Mouse (Mus musculus) myocyte (in vitro differentiated cells): ENCODE measurements around the gene 2900011O08Rik. TPM values are rescaled to one million over a fixed set of nuclear protein-coding genes. Genes with fewer than 3 reads are reported as not detected.

ENCODE experiments used
- H3K27me3 ChIP-seq: one replicate; pipeline ENCODE4 v1.6.1; 2011; ENCODE audit not compliant: control insufficient read depth, insufficient read depth, insufficient read length
- H3K36me3 ChIP-seq: one replicate; pipeline ENCODE4 v1.6.1; 2011; ENCODE audit not compliant: control insufficient read depth, insufficient read depth
- H3K4me2 ChIP-seq: one replicate; pipeline ENCODE4 v1.6.1; 2011; ENCODE audit warnings: low read depth, control low read depth
- H3K4me3 ChIP-seq: one replicate; pipeline ENCODE4 v1.5.1; 2011; ENCODE audit warnings: mild to moderate bottlenecking, control low read depth, moderate library complexity
- H3K79me2 ChIP-seq: one replicate; pipeline ENCODE4 v1.6.1; 2011; ENCODE audit not compliant: control insufficient read depth, insufficient read depth
- H3ac ChIP-seq: one replicate; pipeline ENCODE4 v1.6.1; 2011; ENCODE audit not compliant: control insufficient read depth, insufficient read length
- CEBPB ChIP-seq: IDR thresholded peaks from 2 replicates; pipeline ENCODE4 v1.6.1; 2011; ENCODE audit warnings: mild to moderate bottlenecking, moderate library complexity; ENCODE audit not compliant: poor library complexity, insufficient read depth, severe bottlenecking
- E2F4 ChIP-seq: IDR thresholded peaks from one replicate; pipeline ENCODE4 v1.6.1; 2011; ENCODE audit warnings: mild to moderate bottlenecking, control low read depth, moderate library complexity; ENCODE audit not compliant: insufficient read depth
- MAX ChIP-seq: IDR thresholded peaks from one replicate; pipeline ENCODE4 v1.6.1; 2011; ENCODE audit warnings: low read depth, mild to moderate bottlenecking, control low read depth
- MYOD1 ChIP-seq, 3 experiments: IDR thresholded peaks; one replicate each; pipeline ENCODE4 v1.6.1; 2011; ENCODE audit warnings: control low read depth in 2 of 3, low read depth in 2 of 3, mild to moderate bottlenecking in 2 of 3, moderate library complexity in 1 of 3; ENCODE audit not compliant: insufficient read length in 2 of 3, control insufficient read depth in 1 of 3
- MYOG ChIP-seq, 3 experiments: IDR thresholded peaks; one replicate each; pipeline ENCODE4 v1.6.1; 2011; ENCODE audit warnings: control low read depth in 2 of 3, low read depth in 2 of 3, mild to moderate bottlenecking in 2 of 3; ENCODE audit not compliant: insufficient read length in 2 of 3, control insufficient read depth in 1 of 3, insufficient read depth in 1 of 3
- POLR2A ChIP-seq: IDR thresholded peaks from one replicate; pipeline ENCODE4 v1.6.1; 2011; ENCODE audit warnings: low read depth, mild to moderate bottlenecking, control low read depth, moderate library complexity; ENCODE audit not compliant: insufficient read length
- POLR2AphosphoS2 ChIP-seq: IDR thresholded peaks from one replicate; pipeline ENCODE4 v1.6.1; 2011; ENCODE audit warnings: low read depth, control low read depth; ENCODE audit not compliant: insufficient read length
- REST ChIP-seq: IDR thresholded peaks from one replicate; pipeline ENCODE4 v1.6.1; 2011; ENCODE audit warnings: mild to moderate bottlenecking, control low read depth, moderate library complexity; ENCODE audit not compliant: insufficient read depth, insufficient read length
- SRF ChIP-seq: IDR thresholded peaks from one replicate; pipeline ENCODE4 v1.6.1; 2011; ENCODE audit warnings: low read depth; ENCODE audit not compliant: control insufficient read depth, insufficient read length
- TCF12 ChIP-seq: IDR thresholded peaks from one replicate; pipeline ENCODE4 v1.6.1; 2011; ENCODE audit warnings: mild to moderate bottlenecking, control low read depth; ENCODE audit not compliant: poor library complexity, insufficient read depth, severe bottlenecking
- TCF3 ChIP-seq: IDR thresholded peaks from one replicate; pipeline ENCODE4 v1.6.1; 2011; ENCODE audit warnings: low read depth, control low read depth; ENCODE audit not compliant: insufficient read length
- USF1 ChIP-seq: IDR thresholded peaks from one replicate; pipeline ENCODE4 v1.6.1; 2011; ENCODE audit warnings: low read depth, mild to moderate bottlenecking, control low read depth, moderate library complexity
- polyA plus RNA-seq: library from polyadenylated mRNA; unstranded; fragments of >200 nt; fragmentation: generic; extraction: Trizol; gene quantifications from one replicate; pipeline ENCODE4 v1.2.1, GENCODE M21; 2012; ENCODE audit warnings: missing spikeins

The 2900011O08Rik gene
- polyA plus RNA-seq, 1 experiment: 0.02 TPM

GRCm38 (mm10) chr16:14122586-14122985 is 136.2 kb downstream of the 2900011O08Rik start:
- H3K36me3 ChIP-seq: peaks cover 36% of the 10 kb centered on the region
- no peaks in the 10 kb centered on the region for H3K79me2 ChIP-seq
- no peak overlapping the region for H3ac ChIP-seq
- no peak overlapping the region for H3K4me2 ChIP-seq
- no peak overlapping the region for H3K4me3 ChIP-seq
- no peaks in the 10 kb centered on the region for H3K27me3 ChIP-seq
- TF ChIP-seq MYOG (IDR thresholded peaks at IDR 0.05; ENCODE audit: control insufficient read depth in 1 of 3, insufficient read depth in 1 of 3, insufficient read length in 2 of 3, low read depth in 2 of 3): no peak
- no peak for TF ChIP-seq CEBPB
- no peak for TF ChIP-seq MYOD1 (IDR thresholded peaks at IDR 0.05; ENCODE audit: control insufficient read depth in 1 of 3, insufficient read length in 2 of 3, low read depth in 2 of 3)
- TF ChIP-seq TCF3: no peak
- TF ChIP-seq TCF12: no peak
- no peak for TF ChIP-seq POLR2A
- no peak for TF ChIP-seq E2F4
- no peak for TF ChIP-seq MAX
- TF ChIP-seq USF1: no peak
- TF ChIP-seq SRF: no peak
- TF ChIP-seq REST: no peak
- TF ChIP-seq POLR2AphosphoS2: no peak

GRCm38 (mm10) chr16:14123901-14124300 is 137.5 kb downstream of the 2900011O08Rik start:
- Histone ChIP-seq H3K4me2 (no peak overlapping the region), H3ac (no peak overlapping the region), H3K36me3 (peaks cover 38% of the 10 kb centered on the region), H3K4me3 (no peak overlapping the region), H3K27me3 (no peaks in the 10 kb centered on the region), H3K79me2 (no peaks in the 10 kb centered on the region)
- TF ChIP-seq POLR2AphosphoS2: no peak
- no peak for TF ChIP-seq REST
- no peak for TF ChIP-seq MAX
- no peak for TF ChIP-seq POLR2A
- TF ChIP-seq CEBPB: no peak
- no peak for TF ChIP-seq E2F4
- no peak for TF ChIP-seq USF1
- no peak for TF ChIP-seq MYOD1 (IDR thresholded peaks at IDR 0.05; ENCODE audit: control insufficient read depth in 1 of 3, insufficient read length in 2 of 3, low read depth in 2 of 3)
- TF ChIP-seq TCF3: no peak
- TF ChIP-seq SRF: no peak
- no peak for TF ChIP-seq TCF12
- no peak for TF ChIP-seq MYOG (IDR thresholded peaks at IDR 0.05; ENCODE audit: control insufficient read depth in 1 of 3, insufficient read depth in 1 of 3, insufficient read length in 2 of 3, low read depth in 2 of 3)

GRCm38 (mm10) chr16:14124709-14125108 is 138.3 kb downstream of the 2900011O08Rik start:
- Histone ChIP-seq H3ac (no peak overlapping the region), H3K36me3 (peaks cover 42% of the 10 kb centered on the region), H3K79me2 (no peaks in the 10 kb centered on the region), H3K4me3 (no peak overlapping the region), H3K27me3 (no peaks in the 10 kb centered on the region), H3K4me2 (no peak overlapping the region)
- TF ChIP-seq CEBPB: no peak
- TF ChIP-seq POLR2AphosphoS2: no peak
- TF ChIP-seq SRF: no peak
- TF ChIP-seq TCF3: no peak
- no peak for TF ChIP-seq REST

- TF ChIP-seq SRF (no peak), POLR2AphosphoS2 (no peak), TCF3 (no peak), POLR2A (no peak), MAX (no peak), REST (no peak), E2F4 (no peak), MYOG (IDR thresholded peaks at IDR 0.05; ENCODE audit: control insufficient read depth in 1 of 3, insufficient read depth in 1 of 3, insufficient read length in 2 of 3, low read depth in 2 of 3) (no peak), USF1 (no peak), TCF12 (no peak), CEBPB (no peak)
- H3K36me3 ChIP-seq: peaks cover 45% of the 10 kb centered on the region
- H3ac ChIP-seq: no peak overlapping the region
- H3K79me2 ChIP-seq: no peaks in the 10 kb centered on the region
- no peak overlapping the region for H3K4me2 ChIP-seq
- H3K27me3 ChIP-seq: no peaks in the 10 kb centered on the region
- no peak overlapping the region for H3K4me3 ChIP-seq
Observed at GRCm38 (mm10) chr16:14125253-14125652, 138.8 kb downstream of the 2900011O08Rik start.

- H3K4me2 ChIP-seq: no peak overlapping the region
- H3K79me2 ChIP-seq: no peaks in the 10 kb centered on the region
- TF ChIP-seq POLR2A (no peak), SRF (no peak), POLR2AphosphoS2 (no peak), CEBPB (no peak), MYOD1 (IDR thresholded peaks at IDR 0.05; ENCODE audit: control insufficient read depth in 1 of 3, insufficient read length in 2 of 3, low read depth in 2 of 3) (no peak), E2F4 (no peak), USF1 (no peak), REST (no peak), MAX (no peak), MYOG (IDR thresholded peaks at IDR 0.05; ENCODE audit: control insufficient read depth in 1 of 3, insufficient read depth in 1 of 3, insufficient read length in 2 of 3, low read depth in 2 of 3) (no peak), TCF12 (no peak), TCF3 (no peak)
- peaks cover 49% of the 10 kb centered on the region for H3K36me3 ChIP-seq
- H3ac ChIP-seq: no peak overlapping the region
- H3K27me3 ChIP-seq: no peaks in the 10 kb centered on the region
- no peak overlapping the region for H3K4me3 ChIP-seq
Observed at GRCm38 (mm10) chr16:14128977-14129376, 142.6 kb downstream of the 2900011O08Rik start.
